Mouse (Mus musculus) liver, adult 2 months (tissue): ENCODE data around the gene Nup107.
"Not testable (repeated sequence)": the region's sequence is repeated elsewhere in the genome, so short reads cannot be mapped to it uniquely, and the experiment has no call there.

ENCODE experiments used
- CTCF ChIP-seq: fragments of 200-500 bp; IDR thresholded peaks from 2 replicates; pipeline ENCODE4 v1.5.1; 2011; ENCODE audit warnings: low read depth, low read length, control low read depth
- POLR2A ChIP-seq: fragments of 200-500 bp; IDR thresholded peaks from 2 replicates; pipeline ENCODE4 v1.6.1; 2011; ENCODE audit warnings: low read length, control low read depth; ENCODE audit not compliant: insufficient read depth; ENCODE audit errors: extremely low read depth

- TF ChIP-seq CTCF, POLR2A: not testable (repeated sequence)
Observed at GRCm38 (mm10) chr10:117715654-117716053, 76.9 kb downstream of the Nup107 start.
